ENCODE assay signal across 23 mouse cellular contexts in genomic region chr6:124312292-124312691, GRCm38 (mm10). TPM values are rescaled to one million over a fixed set of nuclear protein-coding genes. Genes with fewer than 3 reads are reported as not detected.
DNase-seq lines count a peak whose midpoint lies in the region; ATAC-seq lines count a peak whose summit lies in the region.
"Had no signal": no experiment of that assay in that cellular context is flagged by ENCODE, and none has a peak within 500 bp of the region (broad histone marks: within the 10 kb centered on the region; RNA-seq: fewer than 3 reads in every experiment).

No protein-coding gene starts in this region.

- H3K27me3 ChIP-seq in midbrain, embryonic 15.5 days (replicated peaks): no peaks in the 10 kb centered on the region

- no peak overlapping the region for H3K27ac ChIP-seq in midbrain, embryonic 15.5 days

- no peak overlapping the region for H3K9ac ChIP-seq in midbrain, embryonic 15.5 days

- H3K9me3 ChIP-seq in midbrain, embryonic 15.5 days: no peaks in the 10 kb centered on the region
- H3K9me3 ChIP-seq: G1E had no signal

- no peak for DNase-seq in frontal cortex, postnatal 14 days (ENCODE audit: low spot score in 2 of 2)
- DNase-seq in heart, adult 11 months: peak; percentile 87
- DNase-seq in heart, postnatal 25 days (ENCODE audit: low spot score): no peak
- peak; percentile 7 for DNase-seq in right cerebral cortex, adult 18-20 months
- DNase-seq in right cerebral cortex, postnatal 4 days: no peak
- peak; percentile 27 for DNase-seq in brain, adult 2 months (ENCODE audit: low read depth, low spot score)
- DNase-seq: adrenal gland, adult 2 months; adrenal gland, adult 8-10 months; adrenal gland, postnatal 10 days; adrenal gland, postnatal 14 days; adrenal gland, postnatal 25 days; adrenal gland, postnatal 36 days; B cell, adult 2 months; cerebellum, adult 11 months; cerebellum, adult 11-12 months; cerebellum, adult 18-20 months had no signal

- H3K4me1 ChIP-seq in midbrain, embryonic 15.5 days: no peaks in the 10 kb centered on the region

- intact Hi-C loops in heart, postnatal 25 days (cut with DNase I): no loop called here

- peak; percentile 64 for ATAC-seq in frontal cortex, adult (ENCODE audit: low TSS enrichment)
- ATAC-seq in midbrain, embryonic 15.5 days (replicated peaks): no peak
- ATAC-seq: activated CD4-positive, CD25-positive, alpha-beta regulatory T cell, adult 4 months; CD4-positive, CD25-positive, alpha-beta regulatory T cell, adult 4 months; Patski had no signal

- no peak overlapping the region for H3K4me3 ChIP-seq in midbrain, embryonic 15.5 days

- H3K4me2 ChIP-seq in midbrain, embryonic 15.5 days: no peak overlapping the region

- WGBS in midbrain, embryonic 15.5 days: 89% methylated on average over 6 of the region's 6 CpGs

- H3K36me3 ChIP-seq in midbrain, embryonic 15.5 days (replicated peaks): no peaks in the 10 kb centered on the region
- H3K36me3 ChIP-seq: G1E had no signal

RNA-seq across cellular contexts. Expression of gene Cd163, which starts 7.8 kb away (rescaled TPM):
- total RNA-seq in heart, postnatal 25 days (2021): 10 to 100 TPM; 16.4 to 20.0 TPM
- polyA plus RNA-seq in midbrain, embryonic 15.5 days (2015; fragmentation: Nextera tagmentation; extraction: Ambion mirVana): 0.88 and 0.95 TPM in 2 replicates
- total RNA-seq: CH12.LX had no signal
- polyA plus RNA-seq: activated CD4-positive, CD25-positive, alpha-beta regulatory T cell, adult 4 months; G1E; Patski had no signal

Comparison
In these comparisons a context has a peak if more than half of its experiments do, and no peak if none do; other contexts are left out.
1. DNase-seq: peak in heart, adult 11 months (single experiment), right cerebral cortex, adult 18-20 months (single experiment) and brain, adult 2 months (single experiment); none in frontal cortex, postnatal 14 days (0 of 2), heart, postnatal 25 days (single experiment) and right cerebral cortex, postnatal 4 days (single experiment).